Mouse (Mus musculus) bone marrow macrophage, adult 2 months (primary cell): ENCODE results near the gene Col23a1.

Experiments
- CTCF ChIP-seq: IDR thresholded peaks from 2 replicates; pipeline ENCODE4 v1.5.1; 2012; ENCODE audit warnings: low read depth, mild to moderate bottlenecking, low read length, moderate library complexity
- POLR2A ChIP-seq: IDR thresholded peaks from 2 replicates; pipeline ENCODE4 v1.6.1; 2012; ENCODE audit warnings: mild to moderate bottlenecking, low read depth, low read length, borderline replicate concordance

- TF ChIP-seq POLR2A (no peak), CTCF (no peak)
Measured at GRCm38 (mm10) chr11:51515346-51515745, 225.6 kb downstream of the Col23a1 start.
